Mouse (Mus musculus) hindbrain, embryonic 11.5 days (tissue): ENCODE data around the gene Edem3. TPM values are rescaled to one million over a fixed set of nuclear protein-coding genes. Genes with fewer than 3 reads are reported as not detected.
"Not testable (repeated sequence)": the region's sequence is repeated elsewhere in the genome, so short reads cannot be mapped to it uniquely, and the experiment has no call there.

Experiments
- ATAC-seq: fragments of 200-750 bp; cut with Nextera tagmentation; 2 replicates; pipeline ENCODE4 v1.8.0; 2017; ENCODE audit warnings: mild to moderate bottlenecking, moderate TSS enrichment, moderate library complexity; ENCODE audit not compliant: low FRiP score
- DNase-seq: peaks from one replicate; pipeline ENCODE4 v3.0.0-alpha.2; 2015; ENCODE audit warnings: low spot score
- H3K27ac ChIP-seq: fragments of 300-500 bp; sonication (generic); 2 replicates; pipeline ENCODE4 v1.5.1; 2014; ENCODE audit warnings: mild to moderate bottlenecking, low read depth, low read length
- H3K27me3 ChIP-seq: fragments of 300-500 bp; sonication (generic); 2 replicates; pipeline ENCODE4 v1.6.1; 2014; ENCODE audit warnings: mild to moderate bottlenecking, low read length, moderate library complexity, mixed read lengths; ENCODE audit not compliant: control insufficient read depth, insufficient read depth
- H3K36me3 ChIP-seq: fragments of 300-500 bp; sonication (generic); 2 replicates; pipeline ENCODE4 v1.6.1; 2014; ENCODE audit warnings: mild to moderate bottlenecking, low read length, moderate library complexity, mixed read lengths; ENCODE audit not compliant: control insufficient read depth, insufficient read depth
- H3K4me1 ChIP-seq: fragments of 300-500 bp; sonication (generic); replicated peaks from 2 replicates; pipeline ENCODE4 v1.6.1; 2014; ENCODE audit warnings: low read length, mixed read lengths; ENCODE audit not compliant: control insufficient read depth, insufficient read depth
- H3K4me2 ChIP-seq: fragments of 300-500 bp; sonication (generic); replicated peaks from 2 replicates; pipeline ENCODE4 v1.6.1; 2014; ENCODE audit warnings: mild to moderate bottlenecking, low read depth, low read length
- H3K4me3 ChIP-seq: fragments of 300-500 bp; sonication (generic); 2 replicates; pipeline ENCODE4 v1.5.1; 2014; ENCODE audit warnings: low read depth, low read length
- H3K9ac ChIP-seq: fragments of 300-500 bp; sonication (generic); 2 replicates; pipeline ENCODE4 v1.6.1; 2014; ENCODE audit warnings: low read depth, low read length
- H3K9me3 ChIP-seq: fragments of 300-500 bp; sonication (generic); 2 replicates; pipeline ENCODE4 v1.6.1; 2016; ENCODE audit warnings: low read length; ENCODE audit not compliant: control insufficient read depth
- WGBS: fragments of 180-500 bp; shearing (Covaris S2); extraction: QIAGEN DNeasy Blood & Tissue Kit; methylation state at CpG from one replicate; pipeline ENCODE4 v1.1.7; 2014; 5-methylcytosine and 5-hydroxymethylcytosine counted together
- polyA plus RNA-seq: library from polyadenylated mRNA; unstranded; fragments of >200 nt; fragmentation: Nextera tagmentation; extraction: Ambion mirVana; gene quantifications from 2 replicates; pipeline ENCODE4 v1.2.1, GENCODE M21; 2014

The Edem3 gene
- polyA plus RNA-seq, 1 experiment from 2014 or later = 21.2 TPM

DNA sequence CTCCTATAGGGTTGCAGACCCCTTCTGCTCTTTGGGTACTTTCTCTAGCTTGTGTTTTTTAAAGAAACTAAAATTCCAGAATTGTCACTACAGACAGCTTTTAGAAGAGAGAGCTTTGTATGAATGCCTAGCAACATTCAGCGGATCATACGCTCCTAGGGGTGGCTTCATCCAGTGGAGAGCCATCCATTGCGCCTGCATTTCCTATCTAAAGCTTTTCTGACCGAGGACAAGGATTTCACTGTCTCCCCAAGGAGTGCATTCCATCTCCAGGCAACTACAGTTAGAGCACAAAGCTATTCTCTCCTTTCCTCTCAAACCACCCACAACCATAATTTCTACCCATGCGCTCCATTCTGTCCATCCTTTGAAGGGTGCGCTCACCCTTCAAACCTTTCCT is 28.8 kb upstream of the Edem3 start:
- no peak for ATAC-seq
- H3K4me1 ChIP-seq = no peaks in the 10 kb centered on the region
- WGBS = 77% methylated on average over 6 of the region's 6 CpGs

DNA sequence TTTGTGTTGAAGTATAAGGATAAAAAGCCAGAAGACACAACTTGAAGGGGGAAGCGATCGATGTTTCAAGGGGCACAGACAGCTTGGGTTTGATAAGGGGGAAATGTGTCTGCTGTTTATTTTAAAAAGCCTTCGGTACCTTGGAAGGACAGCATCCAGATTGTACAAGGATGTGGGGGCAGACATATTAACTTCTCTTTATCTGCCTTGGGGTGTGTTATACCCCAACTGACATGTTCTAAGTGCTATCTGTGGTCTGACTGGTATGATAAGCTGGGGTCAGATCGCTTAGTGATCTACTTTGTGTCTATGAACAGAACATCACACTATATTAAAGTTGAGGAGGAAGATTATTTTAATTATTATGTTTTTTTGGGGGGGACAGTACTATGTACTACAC is 27.0 kb upstream of the Edem3 start:
- WGBS = 89% methylated on average over 4 of the region's 4 CpGs

More for the DNA sequence above, 28.8 kb upstream of the Edem3 start:
- Histone ChIP-seq H3K9ac (no peak overlapping the region), H3K27ac (no peak overlapping the region), H3K36me3 (no peaks in the 10 kb centered on the region), H3K27me3 (no peaks in the 10 kb centered on the region), H3K9me3 (no peaks in the 10 kb centered on the region), H3K4me2 (no peak overlapping the region), H3K4me3 (no peak overlapping the region)
- DNase-seq = no peak

DNA sequence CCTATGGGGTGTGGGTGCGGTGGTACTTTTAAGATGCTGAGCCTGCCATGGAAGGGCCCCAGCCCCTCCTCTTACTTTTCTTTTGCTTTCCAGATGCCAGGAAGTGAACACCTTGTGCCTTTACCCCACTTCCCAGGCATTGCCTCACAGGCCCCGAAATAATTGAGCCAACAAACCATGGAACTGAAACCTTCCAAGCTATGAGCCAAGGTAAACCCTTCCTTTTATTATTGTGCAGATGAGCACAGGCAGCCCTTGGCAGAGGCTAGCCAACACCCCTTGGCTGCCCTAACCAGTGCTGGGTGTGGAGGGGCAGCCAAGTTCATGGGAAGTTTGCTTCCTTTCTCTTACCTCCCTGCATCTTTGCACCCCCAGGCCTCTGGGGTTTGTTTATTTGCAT is 18.0 kb upstream of the Edem3 start:
- WGBS = 83% methylated on average over 2 of the region's 2 CpGs
- Histone ChIP-seq H3K36me3 (no peaks in the 10 kb centered on the region), H3K27me3 (no peaks in the 10 kb centered on the region), H3K4me2 (no peak overlapping the region), H3K27ac (no peak overlapping the region), H3K9me3 (no peaks in the 10 kb centered on the region), H3K4me3 (no peak overlapping the region), H3K4me1 (no peaks in the 10 kb centered on the region), H3K9ac (no peak overlapping the region)
- DNase-seq = no peak
- ATAC-seq = no peak

More for the DNA sequence above, 27.0 kb upstream of the Edem3 start:
- no peak overlapping the region for H3K9ac ChIP-seq
- DNase-seq (no peak), ATAC-seq (no peak)
- no peak overlapping the region for H3K4me2 ChIP-seq
- no peaks in the 10 kb centered on the region for H3K9me3 ChIP-seq
- H3K27ac ChIP-seq = no peak overlapping the region
- no peaks in the 10 kb centered on the region for H3K36me3 ChIP-seq
- H3K4me1 ChIP-seq = no peaks in the 10 kb centered on the region
- H3K4me3 ChIP-seq = no peak overlapping the region
- no peaks in the 10 kb centered on the region for H3K27me3 ChIP-seq

DNA sequence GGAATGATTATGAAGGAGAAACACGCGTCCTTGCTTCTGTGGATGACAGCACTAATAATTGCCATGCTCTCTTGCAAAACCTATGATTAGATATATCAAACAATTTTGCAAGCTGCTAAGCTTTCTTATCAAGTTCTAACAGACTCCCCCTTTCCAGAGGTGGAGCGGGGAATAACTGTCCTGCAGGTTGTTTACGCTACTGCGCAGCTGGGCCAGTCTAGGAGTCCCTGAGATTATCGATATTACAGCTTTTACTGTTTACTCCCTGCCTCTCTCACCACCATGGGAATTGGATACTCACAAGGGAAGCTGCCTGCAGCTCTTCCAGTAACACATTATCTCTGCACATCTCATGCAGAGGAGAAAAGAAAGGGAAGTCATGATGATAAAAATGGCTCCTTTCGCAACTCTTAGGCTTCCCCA is 14.0 kb upstream of the Edem3 start:
- Histone ChIP-seq H3K27ac (no peak overlapping the region), H3K36me3 (no peaks in the 10 kb centered on the region), H3K9me3 (no peaks in the 10 kb centered on the region), H3K4me3 (no peak overlapping the region), H3K27me3 (no peaks in the 10 kb centered on the region), H3K9ac (no peak overlapping the region), H3K4me1 (no peaks in the 10 kb centered on the region), H3K4me2 (no peak overlapping the region)
- 90% methylated on average over 7 of the region's 7 CpGs for WGBS
- no peak for ATAC-seq
- no peak for DNase-seq

DNA sequence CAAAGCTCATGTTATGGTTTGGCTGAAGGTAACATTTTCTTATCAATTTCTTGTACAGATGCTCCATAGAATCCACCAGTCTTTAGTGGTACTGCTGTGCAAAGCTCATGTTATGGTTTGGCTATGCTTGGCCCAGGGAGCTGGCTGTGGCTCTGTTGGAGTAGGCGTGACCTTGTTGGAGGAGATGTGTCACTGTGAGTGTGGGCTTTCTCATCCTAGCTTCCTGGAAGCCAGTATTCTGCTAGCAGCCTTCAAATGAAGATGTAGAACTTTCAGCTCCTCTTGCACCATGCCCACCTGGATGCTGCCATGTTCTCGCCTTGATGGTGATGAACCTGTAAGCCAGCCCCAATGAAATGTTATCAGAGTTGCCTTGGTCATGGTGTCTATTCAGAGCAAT is 5.3 kb upstream of the Edem3 start:
- WGBS = 82% methylated on average over 2 of the region's 2 CpGs

DNA sequence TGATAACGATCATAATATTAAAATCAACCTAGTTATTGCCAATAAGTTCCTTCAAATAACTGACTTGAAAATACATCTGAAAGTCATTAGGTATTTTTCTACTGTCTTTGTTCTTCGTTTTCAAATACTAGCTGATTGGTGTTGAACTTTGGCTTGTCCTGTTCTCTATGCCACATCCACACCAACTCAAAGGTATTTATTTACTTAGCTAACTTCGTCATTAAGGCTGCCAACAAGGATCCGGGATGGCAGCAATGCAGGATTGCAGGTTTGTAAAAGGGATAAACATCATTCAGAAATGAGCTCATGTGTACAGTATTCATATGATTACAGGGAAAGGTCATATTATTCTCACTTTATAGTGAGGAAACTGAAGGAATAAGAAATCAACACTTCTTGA is 2.2 kb upstream of the Edem3 start:
- no peak overlapping the region for H3K4me3 ChIP-seq
- no peak overlapping the region for H3K4me2 ChIP-seq
- H3K27ac ChIP-seq = no peak overlapping the region
- DNase-seq (no peak), ATAC-seq (no peak)
- H3K27me3 ChIP-seq = no peaks in the 10 kb centered on the region
- H3K9ac ChIP-seq = no peak overlapping the region
- H3K36me3 ChIP-seq = no peaks in the 10 kb centered on the region
- no peaks in the 10 kb centered on the region for H3K4me1 ChIP-seq
- no peaks in the 10 kb centered on the region for H3K9me3 ChIP-seq
- 86% methylated on average over 4 of the region's 4 CpGs for WGBS

More for the DNA sequence above, 5.3 kb upstream of the Edem3 start:
- H3K9ac ChIP-seq, H3K9me3 ChIP-seq, H3K4me3 ChIP-seq, ATAC-seq, H3K4me1 ChIP-seq, H3K4me2 ChIP-seq, H3K27me3 ChIP-seq, H3K36me3 ChIP-seq, H3K27ac ChIP-seq, DNase-seq: not testable (repeated sequence)

DNA sequence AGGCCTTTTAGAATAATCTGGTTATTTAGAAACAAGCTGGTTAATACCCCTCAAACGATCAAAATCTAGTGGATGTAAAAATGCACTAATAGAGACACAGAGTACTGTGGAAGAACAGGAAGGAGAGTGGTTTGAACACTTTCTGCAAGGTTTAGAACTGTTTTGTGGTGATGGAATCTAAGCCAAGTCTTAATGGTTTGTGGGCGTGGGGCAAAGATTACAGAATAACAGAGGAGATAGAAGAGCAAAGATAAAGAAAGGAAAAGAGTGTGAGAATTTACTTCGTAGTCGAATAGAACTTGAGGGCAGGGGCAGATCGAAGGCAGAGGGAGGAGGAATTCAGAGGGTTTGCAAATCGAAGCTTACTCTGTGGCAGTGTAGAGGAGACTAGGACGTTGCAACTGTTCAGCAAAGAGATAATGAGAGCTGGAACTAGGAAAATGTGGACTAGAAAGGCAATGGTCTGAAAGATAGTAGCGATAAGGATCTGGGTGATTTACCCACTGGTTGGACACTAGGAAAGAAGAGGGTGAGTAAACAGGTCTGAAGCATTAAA is 1.7 kb upstream of the Edem3 start:
- H3K36me3 ChIP-seq = no peaks in the 10 kb centered on the region
- no peaks in the 10 kb centered on the region for H3K9me3 ChIP-seq
- no peaks in the 10 kb centered on the region for H3K4me1 ChIP-seq
- H3K4me3 ChIP-seq = no peak overlapping the region
- ATAC-seq (no peak), DNase-seq (no peak)
- no peaks in the 10 kb centered on the region for H3K27me3 ChIP-seq
- no peak overlapping the region for H3K27ac ChIP-seq
- H3K4me2 ChIP-seq = no peak overlapping the region
- 86% methylated on average over 8 of the region's 8 CpGs for whole genome bisulfite sequencing
- H3K9ac ChIP-seq = no peak overlapping the region

DNA sequence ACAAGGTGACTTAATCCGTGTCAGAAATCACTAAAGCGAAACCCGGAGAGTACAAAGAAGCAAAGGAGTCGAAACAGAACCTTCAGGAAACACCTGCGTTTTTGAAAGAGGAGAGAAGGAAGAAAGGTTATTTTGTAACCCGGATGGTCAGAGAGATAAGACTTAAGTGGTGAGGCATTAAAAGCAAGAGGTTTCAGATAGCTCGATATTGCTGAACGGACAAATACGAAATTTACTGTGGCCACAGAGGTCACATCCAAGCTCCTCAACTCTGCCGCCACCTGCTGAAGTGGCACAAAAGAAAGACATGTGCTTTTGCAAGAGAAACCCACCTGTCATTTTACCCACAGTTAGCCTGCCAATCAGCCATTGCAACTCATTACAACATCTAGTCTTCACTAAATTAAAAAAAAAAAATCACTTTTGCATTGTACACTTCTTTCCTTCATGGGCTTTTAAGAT is 1.1 kb upstream of the Edem3 start:
- WGBS = 76% methylated on average over 10 of the region's 10 CpGs

DNA sequence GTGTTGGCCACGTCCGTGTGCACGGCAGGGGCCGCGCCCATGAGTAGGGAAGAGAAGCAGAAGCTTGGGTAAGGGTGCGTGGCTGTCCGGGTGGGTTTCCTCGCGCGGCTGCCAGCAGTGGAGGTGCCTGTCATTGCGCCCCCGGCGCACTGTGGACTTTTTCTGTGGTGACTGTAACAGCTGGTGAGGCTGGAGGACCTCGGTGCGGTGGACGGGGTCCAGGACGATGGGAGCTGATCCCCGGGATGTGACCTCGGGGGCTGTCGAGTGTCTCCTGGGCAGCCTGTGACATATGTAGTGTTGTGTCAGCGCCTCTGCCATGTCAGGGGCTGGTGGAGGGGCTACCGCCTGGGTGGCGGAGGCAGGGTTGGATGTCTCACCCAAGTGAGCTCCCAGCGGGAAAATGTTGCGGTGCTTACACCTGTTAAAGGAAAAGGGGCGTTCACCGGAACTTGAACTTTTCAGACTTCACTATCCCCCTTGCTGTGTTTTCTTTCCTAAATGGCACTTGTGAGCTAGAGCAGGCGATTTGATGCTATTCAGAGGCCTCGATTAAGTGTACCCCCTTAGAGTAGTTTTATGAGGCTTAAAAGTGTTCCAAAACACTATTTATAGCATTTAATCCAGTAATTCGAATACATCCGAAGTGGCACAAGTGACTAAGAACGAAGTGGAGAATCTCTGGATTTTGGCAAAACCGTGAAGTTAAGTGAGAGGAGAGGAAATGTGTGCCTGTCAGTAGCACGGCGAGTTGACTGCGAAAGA is 671 bp downstream of the Edem3 start:
- peak overlapping the region; percentile 78; the same call in 1 of the 2 replicates for H3K27ac ChIP-seq
- H3K4me2 ChIP-seq = peak overlapping the region; percentile 91
- no peaks in the 10 kb centered on the region for H3K9me3 ChIP-seq
- DNase-seq (no peak), ATAC-seq (no peak)
- 9% methylated on average over 36 of the region's 36 CpGs for WGBS
- peak overlapping the region; percentile 71 for H3K9ac ChIP-seq
- H3K4me1 ChIP-seq = no peaks in the 10 kb centered on the region
- H3K27me3 ChIP-seq = no peaks in the 10 kb centered on the region
- peak overlapping the region; percentile 92 for H3K4me3 ChIP-seq
- H3K36me3 ChIP-seq = no peaks in the 10 kb centered on the region

More for the DNA sequence above, 1.1 kb upstream of the Edem3 start:
- Histone ChIP-seq H3K36me3 (no peaks in the 10 kb centered on the region), H3K4me3 (no peak overlapping the region; the same call in 1 of the 2 replicates), H3K9ac (no peak overlapping the region), H3K4me1 (no peaks in the 10 kb centered on the region), H3K27me3 (no peaks in the 10 kb centered on the region), H3K9me3 (no peaks in the 10 kb centered on the region), H3K4me2 (0 out of 2 replicates have a peak overlapping the region, but pooled peaks have one; percentile 29), H3K27ac (no peak overlapping the region)
- no peak for ATAC-seq
- no peak for DNase-seq
